19 mouse cellular contexts compared by ENCODE assay signal in genomic region chr17:71260658-71261057, GRCm38 (mm10). TPM values are rescaled to one million over a fixed set of nuclear protein-coding genes. Genes with fewer than 3 reads are reported as not detected.
DNase-seq lines count a peak whose midpoint lies in the region; ATAC-seq and TF ChIP-seq lines count a peak whose summit lies in the region.
"Had no signal": no experiment of that assay in that cellular context is flagged by ENCODE, and none has a peak within 500 bp of the region (broad histone marks: within the 10 kb centered on the region; RNA-seq: fewer than 3 reads in every experiment).

No protein-coding gene starts in this region.

- TF ChIP-seq CTCF in hindbrain, postnatal 0 days (IDR thresholded peaks at IDR 0.05; ENCODE audit: low read depth) = peak; percentile 28; the same call in 1 of the 2 replicates
- 0 out of 2 replicates have a peak, but pooled peaks have one; percentile 16 for TF ChIP-seq CTCF in midbrain, postnatal 0 days (IDR thresholded peaks at IDR 0.05)
- TF ChIP-seq CTCF in bone marrow macrophage, adult 2 months (IDR thresholded peaks at IDR 0.05; ENCODE audit: low read depth, low read length) = peak; percentile 40; the same call in 1 of the 2 replicates

- H3K4me3 ChIP-seq in hindbrain, postnatal 0 days (ENCODE audit: low read length) = no peak overlapping the region
- H3K4me3 ChIP-seq in hindbrain, embryonic 13.5 days = no peak overlapping the region
- H3K4me3 ChIP-seq in midbrain, postnatal 0 days (ENCODE audit: low read depth, low read length) = no peak overlapping the region
- H3K4me3 ChIP-seq in midbrain, embryonic 13.5 days (replicated peaks) = no peak overlapping the region
- no peak overlapping the region for H3K4me3 ChIP-seq in bone marrow macrophage, adult 2 months (ENCODE audit: insufficient read depth, low read length)
- H3K4me3 ChIP-seq: forebrain, embryonic 10.5 days; heart, embryonic 12.5 days; lung, embryonic 15.5 days; midbrain, embryonic 10.5 days; myocyte had no signal

- DNase-seq in hindbrain, postnatal 0 days (ENCODE audit: low spot score) = no peak
- no peak for DNase-seq in midbrain, postnatal 0 days (ENCODE audit: low spot score)
- no peak for DNase-seq in left cerebral cortex, postnatal 14 days (ENCODE audit: low spot score in 2 of 2)
- DNase-seq in thymus, postnatal 4 days = no peak
- DNase-seq in layer of hippocampus, adult 8-10 months (ENCODE audit: low spot score in 2 of 2) = no peak
- DNase-seq: cerebellum, adult 11 months; cerebellum, postnatal 36 days; gastrocnemius, postnatal 25 days; kidney, postnatal 25 days; left cerebral cortex, postnatal 4 days had no signal

- no peaks in the 10 kb centered on the region for H3K27me3 ChIP-seq in hindbrain, postnatal 0 days (ENCODE audit: insufficient read depth, low read length)
- H3K27me3 ChIP-seq in hindbrain, embryonic 13.5 days = no peaks in the 10 kb centered on the region
- no peaks in the 10 kb centered on the region for H3K27me3 ChIP-seq in midbrain, postnatal 0 days (ENCODE audit: insufficient read depth, low read length)
- no peaks in the 10 kb centered on the region for H3K27me3 ChIP-seq in midbrain, embryonic 13.5 days
- H3K27me3 ChIP-seq: heart, embryonic 12.5 days; lung, embryonic 15.5 days; Patski had no signal

- intact Hi-C loops in left cerebral cortex, postnatal 14 days (cut with DNase I) = no loop called here

- H3K27ac ChIP-seq in hindbrain, postnatal 0 days = no peak overlapping the region
- no peak overlapping the region for H3K27ac ChIP-seq in hindbrain, embryonic 13.5 days
- no peak overlapping the region for H3K27ac ChIP-seq in midbrain, postnatal 0 days (ENCODE audit: low read depth, low read length)
- no peak overlapping the region for H3K27ac ChIP-seq in midbrain, embryonic 13.5 days
- no peak overlapping the region for H3K27ac ChIP-seq in bone marrow macrophage, adult 2 months (ENCODE audit: insufficient read depth, low read depth, low read length)
- H3K27ac ChIP-seq: forebrain, embryonic 10.5 days; lung, embryonic 15.5 days; midbrain, embryonic 10.5 days had no signal

- no peaks in the 10 kb centered on the region for H3K4me1 ChIP-seq in hindbrain, postnatal 0 days (ENCODE audit: insufficient read depth, low read length)
- H3K4me1 ChIP-seq in hindbrain, embryonic 13.5 days (replicated peaks) = no peaks in the 10 kb centered on the region
- no peaks in the 10 kb centered on the region for H3K4me1 ChIP-seq in midbrain, postnatal 0 days (ENCODE audit: insufficient read depth, low read length)
- H3K4me1 ChIP-seq in midbrain, embryonic 13.5 days (replicated peaks) = no peaks in the 10 kb centered on the region
- H3K4me1 ChIP-seq in bone marrow macrophage, adult 2 months (ENCODE audit: control insufficient read depth, insufficient read depth, low read length) = peaks cover 84% of the 10 kb centered on the region
- H3K4me1 ChIP-seq: lung, embryonic 15.5 days had no signal

- no peaks in the 10 kb centered on the region for H3K9me3 ChIP-seq in hindbrain, postnatal 0 days (ENCODE audit: low read length)
- H3K9me3 ChIP-seq in hindbrain, embryonic 13.5 days = no peaks in the 10 kb centered on the region
- no peaks in the 10 kb centered on the region for H3K9me3 ChIP-seq in midbrain, postnatal 0 days (ENCODE audit: low read length)
- H3K9me3 ChIP-seq in midbrain, embryonic 13.5 days = no peaks in the 10 kb centered on the region
- H3K9me3 ChIP-seq: forebrain, embryonic 10.5 days; heart, embryonic 12.5 days; lung, embryonic 15.5 days; midbrain, embryonic 10.5 days had no signal

- H3K36me3 ChIP-seq in hindbrain, postnatal 0 days (ENCODE audit: insufficient read depth, low read length) = no peaks in the 10 kb centered on the region
- H3K36me3 ChIP-seq in hindbrain, embryonic 13.5 days = no peaks in the 10 kb centered on the region
- no peaks in the 10 kb centered on the region for H3K36me3 ChIP-seq in midbrain, postnatal 0 days (ENCODE audit: insufficient read depth, low read length)
- H3K36me3 ChIP-seq in midbrain, embryonic 13.5 days = no peaks in the 10 kb centered on the region
- H3K36me3 ChIP-seq: lung, embryonic 15.5 days had no signal

- no peak overlapping the region for H3K4me2 ChIP-seq in hindbrain, postnatal 0 days (ENCODE audit: low read depth, low read length)
- H3K4me2 ChIP-seq in hindbrain, embryonic 13.5 days = no peak overlapping the region
- H3K4me2 ChIP-seq in midbrain, postnatal 0 days (ENCODE audit: low read depth, low read length, poor library complexity, severe bottlenecking) = no peak overlapping the region
- H3K4me2 ChIP-seq in midbrain, embryonic 13.5 days (replicated peaks) = no peak overlapping the region
- H3K4me2 ChIP-seq: heart, embryonic 12.5 days; lung, embryonic 15.5 days had no signal

- WGBS in hindbrain, postnatal 0 days = 36% methylated on average over 3 of the region's 3 CpGs
- 48% methylated on average over 3 of the region's 3 CpGs for WGBS in hindbrain, embryonic 13.5 days
- WGBS in midbrain, postnatal 0 days = 42% methylated on average over 3 of the region's 3 CpGs
- 44% methylated on average over 3 of the region's 3 CpGs for WGBS in midbrain, embryonic 13.5 days

- no peak overlapping the region for H3K9ac ChIP-seq in hindbrain, postnatal 0 days (replicated peaks; ENCODE audit: low read length)
- H3K9ac ChIP-seq in hindbrain, embryonic 13.5 days = no peak overlapping the region
- no peak overlapping the region for H3K9ac ChIP-seq in midbrain, postnatal 0 days (replicated peaks; ENCODE audit: low read length, poor library complexity, severe bottlenecking)
- H3K9ac ChIP-seq in midbrain, embryonic 13.5 days (replicated peaks) = no peak overlapping the region
- H3K9ac ChIP-seq: heart, embryonic 12.5 days; lung, embryonic 15.5 days had no signal

- ATAC-seq in hindbrain, postnatal 0 days = no peak
- ATAC-seq in hindbrain, embryonic 13.5 days (ENCODE audit: low FRiP score) = no peak
- ATAC-seq in midbrain, postnatal 0 days (ENCODE audit: low FRiP score) = no peak
- no peak for ATAC-seq in midbrain, embryonic 13.5 days
- ATAC-seq: Patski had no signal

- no peak for TF ChIP-seq POLR2A in bone marrow macrophage, adult 2 months (IDR thresholded peaks at IDR 0.05; ENCODE audit: borderline replicate concordance, low read depth, low read length)

RNA-seq across cellular contexts. Expression of gene Emilin2, which starts 51.1 kb away (rescaled TPM):
- 4.4 and 10.5 TPM in 2 replicates for total RNA-seq in hindbrain, postnatal 0 days (2014; rRNA removed)
- 1.6 and 2.0 TPM in 2 replicates for polyA plus RNA-seq in hindbrain, postnatal 0 days (2015; fragmentation: Nextera tagmentation; extraction: Ambion mirVana)
- polyA plus RNA-seq in hindbrain, embryonic 13.5 days (2015; fragmentation: Nextera tagmentation; extraction: Ambion mirVana) = 2.2 and 2.9 TPM in 2 replicates
- 1.9 and 3.7 TPM in 2 replicates for total RNA-seq in midbrain, postnatal 0 days (2014; rRNA removed)
- polyA plus RNA-seq in midbrain, postnatal 0 days (2015; fragmentation: Nextera tagmentation; extraction: Ambion mirVana) = 0.93 and 2.2 TPM in 2 replicates
- 2.0 and 2.5 TPM in 2 replicates for polyA plus RNA-seq in midbrain, embryonic 13.5 days (2015; fragmentation: Nextera tagmentation; extraction: Ambion mirVana)
- 72.4 and 102 TPM in 2 replicates for polyA plus RNA-seq in bone marrow macrophage, adult 2 months (2012; ENCODE audit: insufficient read depth, insufficient read length, missing spikeins)
- total RNA-seq in left cerebral cortex, postnatal 14 days (2021) = 1 to 10 TPM; 2.2 to 2.6 TPM
- total RNA-seq in layer of hippocampus, adult 8-10 months (2022) = 1 to 10 TPM; 3.1 to 5.2 (median 3.9) TPM

Comparison
In these comparisons a context has a peak if more than half of its experiments do, and no peak if none do; other contexts are left out.
1. RNA of gene Emilin2, which starts 51.1 kb away (polyA plus RNA-seq): 72.4 to 102 TPM in bone marrow macrophage, adult 2 months; 2.0 to 2.5 TPM in midbrain, embryonic 13.5 days, 2.2 to 2.9 TPM in hindbrain, embryonic 13.5 days, 1.6 to 2.0 TPM in hindbrain, postnatal 0 days and 0.93 to 2.2 TPM in midbrain, postnatal 0 days; every median in the first group is over 10 times any median in the second.
2. Peak in every context shown above with its lines, with median percentiles within 50 percentile points of each other: CTCF ChIP-seq.